Mouse (Mus musculus) MEL (cell line): Measurements from ENCODE around the gene Plbd1.

Experiments
- CTCF ChIP-seq, 3 experiments: IDR thresholded peaks in 2 of 3; conservative IDR thresholded peaks in 1 of 3; 2 replicates each; pipeline ENCODE4 v1.5.1; 2011 to 2012; ENCODE audit warnings: low read length in 3 of 3, low read depth in 2 of 3, mild to moderate bottlenecking in 2 of 3, improper control_type of control experiment in 1 of 3, inconsistent platforms in 1 of 3, mixed read lengths in 1 of 3, moderate library complexity in 1 of 3; ENCODE audit not compliant: control insufficient read depth in 1 of 3, insufficient read depth in 1 of 3, poor library complexity in 1 of 3, severe bottlenecking in 1 of 3
- EP300 ChIP-seq, 2 experiments: IDR thresholded peaks; 2 replicates each; pipeline ENCODE4 v1.6.1; 2011; ENCODE audit warnings: improper control_type of control experiment in 2 of 2, low read length in 2 of 2, low read depth in 1 of 2, mild to moderate bottlenecking in 1 of 2
- KAT2A ChIP-seq: conservative IDR thresholded peaks from 2 replicates; pipeline ENCODE4 v1.6.1; 2012; ENCODE audit warnings: low read depth, low read length, improper control_type of control experiment, inconsistent platforms
- USF1 ChIP-seq: IDR thresholded peaks from 2 replicates; pipeline ENCODE4 v1.6.1; 2014; ENCODE audit warnings: low read depth, mild to moderate bottlenecking, inconsistent platforms, low read length, improper control_type of control experiment, moderate library complexity

DNA sequence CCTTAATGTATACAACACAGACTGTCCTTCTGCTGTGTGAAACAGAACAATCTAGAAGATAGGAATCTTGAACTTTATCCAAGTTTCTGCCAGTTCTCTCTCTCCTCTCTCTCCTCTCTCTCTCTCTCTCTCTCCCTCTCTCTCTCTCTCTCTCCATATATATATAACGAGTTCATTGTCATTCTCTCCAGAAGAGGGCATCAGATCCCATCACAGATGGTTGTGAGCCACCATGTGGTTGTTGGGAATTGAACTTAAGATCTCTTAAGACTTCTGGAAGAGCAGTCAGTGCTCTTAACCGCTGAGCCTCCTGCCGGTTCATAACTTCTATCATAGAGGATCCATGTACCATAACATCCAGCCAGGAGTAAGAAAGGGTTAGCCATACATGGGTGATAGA, 26.7 kb downstream of the Plbd1 start:
- TF ChIP-seq KAT2A (no peak), USF1 (no peak), CTCF (IDR thresholded peaks at IDR 0.05 in 2 of 3, conservative IDR thresholded peaks at IDR 0.05 in 1 of 3; ENCODE audit: control insufficient read depth in 1 of 3, insufficient read depth in 1 of 3, low read depth in 2 of 3, low read length in 3 of 3, poor library complexity in 1 of 3, severe bottlenecking in 1 of 3) (no peak), EP300 (IDR thresholded peaks at IDR 0.05; ENCODE audit: low read depth in 1 of 2, low read length in 2 of 2) (no peak)
